Mouse (Mus musculus) hindbrain, embryonic 15.5 days (tissue): ENCODE measurements around the gene Sh3d19. TPM values are rescaled to one million over a fixed set of nuclear protein-coding genes. Genes with fewer than 3 reads are reported as not detected.
A peak's percentile ranks its signal among the peaks of the same experiment; 100 is the strongest.

Experiments used
- ATAC-seq: fragments of 200-750 bp; cut with Nextera tagmentation; 2 replicates; pipeline ENCODE4 v1.8.0; 2017; ENCODE audit warnings: low read depth, moderate number of reproducible peaks, moderate TSS enrichment; ENCODE audit not compliant: low FRiP score
- H3K27ac ChIP-seq: fragments of 300-500 bp; sonication (generic); replicated peaks from 2 replicates; pipeline ENCODE4 v1.5.1; 2015; ENCODE audit warnings: mild to moderate bottlenecking, inconsistent platforms
- H3K27me3 ChIP-seq: fragments of 300-500 bp; sonication (generic); 2 replicates; pipeline ENCODE4 v1.6.1; 2015; ENCODE audit warnings: control low read depth, inconsistent platforms
- H3K36me3 ChIP-seq: fragments of 300-500 bp; sonication (generic); 2 replicates; pipeline ENCODE4 v1.6.1; 2015; ENCODE audit warnings: control low read depth, inconsistent platforms
- H3K4me1 ChIP-seq: fragments of 300-500 bp; sonication (generic); replicated peaks from 2 replicates; pipeline ENCODE4 v1.6.1; 2015; ENCODE audit warnings: control low read depth, inconsistent platforms
- H3K4me2 ChIP-seq: fragments of 300-500 bp; sonication (generic); 2 replicates; pipeline ENCODE4 v1.6.1; 2015; ENCODE audit warnings: moderate library complexity, mild to moderate bottlenecking, inconsistent platforms
- H3K4me3 ChIP-seq: fragments of 300-500 bp; sonication (generic); 2 replicates; pipeline ENCODE4 v1.5.1; 2015; ENCODE audit warnings: mild to moderate bottlenecking, inconsistent platforms
- H3K9ac ChIP-seq: fragments of 300-500 bp; sonication (generic); 2 replicates; pipeline ENCODE4 v1.6.1; 2015; ENCODE audit warnings: inconsistent platforms
- H3K9me3 ChIP-seq: fragments of 300-500 bp; sonication (generic); 2 replicates; pipeline ENCODE4 v1.6.1; 2016; ENCODE audit warnings: control low read depth, inconsistent platforms
- WGBS: fragments of 180-500 bp; shearing (Covaris S2); methylation state at CpG from one replicate; pipeline ENCODE4 v1.1.7; 2015; 5-methylcytosine and 5-hydroxymethylcytosine counted together
- polyA plus RNA-seq: library from polyadenylated mRNA; unstranded; fragments of >200 nt; fragmentation: Nextera tagmentation; extraction: Ambion mirVana; gene quantifications from 2 replicates; pipeline ENCODE4 v1.2.1, GENCODE M21; 2015

Gene Sh3d19
- polyA plus RNA-seq, 1 experiment from 2014 or later = 18.1 TPM

DNA sequence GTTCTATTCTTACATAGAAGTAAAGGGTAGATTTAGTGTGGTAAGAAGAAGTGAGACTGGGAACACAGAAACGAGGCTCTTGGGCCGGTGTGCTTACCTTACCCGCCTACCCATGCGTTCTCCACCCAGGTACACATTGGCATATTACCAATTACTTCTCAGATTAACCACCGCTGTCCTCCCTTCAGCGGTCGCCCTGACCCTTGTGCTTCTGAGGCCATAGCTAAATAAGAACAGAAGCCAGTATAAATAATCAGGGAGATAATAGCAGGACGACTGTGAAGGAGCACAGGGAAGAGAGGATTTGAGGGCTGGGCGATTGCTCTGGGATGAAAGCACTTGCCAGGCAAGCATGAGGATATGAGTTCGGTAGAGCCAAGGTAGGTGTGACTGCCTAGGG is 42.9 kb downstream of the Sh3d19 start:
- Histone ChIP-seq H3K4me1 (no peaks in the 10 kb centered on the region), H3K27ac (no peak overlapping the region), H3K9ac (no peak overlapping the region), H3K36me3 (no peaks in the 10 kb centered on the region), H3K4me2 (no peak overlapping the region), H3K27me3 (no peaks in the 10 kb centered on the region), H3K4me3 (no peak overlapping the region), H3K9me3 (no peaks in the 10 kb centered on the region)
- 83% methylated on average over 10 of the region's 10 CpGs for WGBS
- no peak for ATAC-seq

- 95% methylated on average over 1 of the region's 1 CpGs for WGBS
- Histone ChIP-seq H3K4me3 (no peak overlapping the region), H3K36me3 (no peaks in the 10 kb centered on the region), H3K4me2 (no peak overlapping the region), H3K27ac (no peak overlapping the region), H3K27me3 (no peaks in the 10 kb centered on the region), H3K9ac (no peak overlapping the region), H3K9me3 (no peaks in the 10 kb centered on the region), H3K4me1 (no peaks in the 10 kb centered on the region)
- no peak for ATAC-seq
These were observed 46.1 kb downstream of the Sh3d19 start for GRCm38 (mm10) chr3:86016965-86017364.

- no peak overlapping the region for H3K4me3 ChIP-seq
- H3K9me3 ChIP-seq = no peaks in the 10 kb centered on the region
- ATAC-seq = no peak
- no peak overlapping the region for H3K9ac ChIP-seq
- no peaks in the 10 kb centered on the region for H3K36me3 ChIP-seq
- WGBS = 75% methylated on average over 8 of the region's 8 CpGs
- no peaks in the 10 kb centered on the region for H3K27me3 ChIP-seq
- no peak overlapping the region for H3K4me2 ChIP-seq
- H3K27ac ChIP-seq = no peak overlapping the region
- no peaks in the 10 kb centered on the region for H3K4me1 ChIP-seq
These were observed 46.6 kb downstream of the Sh3d19 start for GRCm38 (mm10) chr3:86017484-86017883.

- Histone ChIP-seq H3K36me3 (no peaks in the 10 kb centered on the region), H3K27ac (no peak overlapping the region), H3K4me1 (no peaks in the 10 kb centered on the region), H3K9ac (no peak overlapping the region), H3K4me2 (no peak overlapping the region), H3K4me3 (no peak overlapping the region), H3K27me3 (no peaks in the 10 kb centered on the region), H3K9me3 (no peaks in the 10 kb centered on the region)
- no peak for ATAC-seq
- WGBS = 93% methylated on average over 16 of the region's 16 CpGs
These were observed 50.2 kb downstream of the Sh3d19 start for GRCm38 (mm10) chr3:86020921-86021650.

- H3K27me3 ChIP-seq = no peaks in the 10 kb centered on the region
These were observed 50.7 kb downstream of the Sh3d19 start for GRCm38 (mm10) chr3:86021651-86022050.

GRCm38 (mm10) chr3:86024065-86024795 is 53.3 kb downstream of the Sh3d19 start:
- Histone ChIP-seq H3K4me3 (no peak overlapping the region), H3K36me3 (no peaks in the 10 kb centered on the region), H3K27ac (no peak overlapping the region), H3K9ac (no peak overlapping the region), H3K4me2 (no peak overlapping the region), H3K27me3 (no peaks in the 10 kb centered on the region), H3K9me3 (no peaks in the 10 kb centered on the region), H3K4me1 (no peaks in the 10 kb centered on the region)
- 80% methylated on average over 12 of the region's 12 CpGs for WGBS
- ATAC-seq = no peak

More at GRCm38 (mm10) chr3:86021651-86022050, 50.7 kb downstream of the Sh3d19 start:
- H3K9ac ChIP-seq = no peak overlapping the region
- no peaks in the 10 kb centered on the region for H3K9me3 ChIP-seq
- no peaks in the 10 kb centered on the region for H3K36me3 ChIP-seq
- H3K4me1 ChIP-seq = no peaks in the 10 kb centered on the region
- H3K4me2 ChIP-seq = no peak overlapping the region
- H3K27ac ChIP-seq = no peak overlapping the region
- WGBS = 80% methylated on average over 4 of the region's 4 CpGs
- ATAC-seq = no peak
- no peak overlapping the region for H3K4me3 ChIP-seq

DNA sequence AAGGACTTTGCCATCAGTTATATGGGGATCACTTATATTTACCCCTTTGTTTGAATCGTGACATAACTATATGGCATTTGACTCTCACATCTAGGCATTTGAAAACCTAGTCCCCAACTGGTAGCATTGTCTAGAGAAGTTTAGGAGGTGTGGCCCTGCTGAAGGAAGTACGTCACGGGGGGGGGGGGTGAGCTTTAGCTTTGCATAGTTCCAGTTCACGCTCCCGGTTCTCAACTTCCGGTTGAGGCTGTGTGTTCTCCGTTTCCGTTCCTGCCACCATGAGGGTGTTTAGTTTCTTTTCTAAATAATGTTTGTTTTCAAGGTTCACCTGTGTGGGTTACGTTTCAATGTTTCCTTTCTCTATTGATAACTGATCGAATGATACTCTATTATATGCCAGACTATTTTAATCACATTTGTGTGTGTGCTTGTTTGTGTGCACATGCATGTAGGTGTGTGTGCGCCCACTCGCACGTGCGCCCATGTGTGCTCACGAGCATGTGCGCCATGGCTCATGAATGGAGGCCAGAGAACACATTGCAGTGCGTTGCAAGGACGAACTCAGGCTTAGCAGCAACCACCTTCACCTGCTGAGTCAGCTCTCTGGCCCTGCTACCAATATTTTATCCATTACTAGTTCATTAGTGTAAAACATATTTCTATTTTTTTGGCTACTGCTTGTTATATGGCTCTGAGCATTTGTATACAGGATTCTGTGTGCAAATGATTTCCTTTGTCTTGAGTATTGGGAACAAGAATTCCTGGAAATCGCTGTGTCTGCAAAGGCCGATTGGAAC is 54.6 kb downstream of the Sh3d19 start:
- no peak for ATAC-seq
- Histone ChIP-seq H3K27me3 (no peaks in the 10 kb centered on the region), H3K9me3 (no peaks in the 10 kb centered on the region), H3K4me3 (no peak overlapping the region), H3K36me3 (no peaks in the 10 kb centered on the region), H3K4me1 (no peaks in the 10 kb centered on the region), H3K9ac (no peak overlapping the region), H3K27ac (no peak overlapping the region), H3K4me2 (no peak overlapping the region)
- WGBS = 97% methylated on average over 20 of the region's 20 CpGs

GRCm38 (mm10) chr3:86028658-86029375 is 57.9 kb downstream of the Sh3d19 start:
- no peaks in the 10 kb centered on the region for H3K9me3 ChIP-seq
- no peak overlapping the region for H3K4me2 ChIP-seq
- H3K4me1 ChIP-seq = no peaks in the 10 kb centered on the region
- no peaks in the 10 kb centered on the region for H3K36me3 ChIP-seq
- no peak overlapping the region for H3K27ac ChIP-seq
- H3K9ac ChIP-seq = no peak overlapping the region
- 86% methylated on average over 15 of the region's 15 CpGs for WGBS
- ATAC-seq = no peak
- H3K27me3 ChIP-seq = no peaks in the 10 kb centered on the region
- no peak overlapping the region for H3K4me3 ChIP-seq

- Histone ChIP-seq H3K9ac (no peak overlapping the region), H3K27me3 (no peaks in the 10 kb centered on the region), H3K4me2 (no peak overlapping the region), H3K4me1 (no peaks in the 10 kb centered on the region), H3K9me3 (no peaks in the 10 kb centered on the region), H3K4me3 (no peak overlapping the region), H3K27ac (no peak overlapping the region), H3K36me3 (no peaks in the 10 kb centered on the region)
- ATAC-seq = no peak
- 58% methylated on average over 4 of the region's 4 CpGs for WGBS
These were observed 59.7 kb downstream of the Sh3d19 start for GRCm38 (mm10) chr3:86030566-86030965.

- Histone ChIP-seq H3K36me3 (no peaks in the 10 kb centered on the region), H3K4me1 (peaks cover 1% of the 10 kb centered on the region), H3K9me3 (no peaks in the 10 kb centered on the region), H3K4me2 (no peak overlapping the region), H3K4me3 (no peak overlapping the region), H3K9ac (no peak overlapping the region), H3K27ac (no peak overlapping the region), H3K27me3 (no peaks in the 10 kb centered on the region)
- 80% methylated on average over 9 of the region's 9 CpGs for WGBS
- 0 out of 2 replicates have a peak, but pooled peaks have one; percentile 30 for ATAC-seq
These were observed 62.7 kb downstream of the Sh3d19 start for GRCm38 (mm10) chr3:86033455-86034090.

DNA sequence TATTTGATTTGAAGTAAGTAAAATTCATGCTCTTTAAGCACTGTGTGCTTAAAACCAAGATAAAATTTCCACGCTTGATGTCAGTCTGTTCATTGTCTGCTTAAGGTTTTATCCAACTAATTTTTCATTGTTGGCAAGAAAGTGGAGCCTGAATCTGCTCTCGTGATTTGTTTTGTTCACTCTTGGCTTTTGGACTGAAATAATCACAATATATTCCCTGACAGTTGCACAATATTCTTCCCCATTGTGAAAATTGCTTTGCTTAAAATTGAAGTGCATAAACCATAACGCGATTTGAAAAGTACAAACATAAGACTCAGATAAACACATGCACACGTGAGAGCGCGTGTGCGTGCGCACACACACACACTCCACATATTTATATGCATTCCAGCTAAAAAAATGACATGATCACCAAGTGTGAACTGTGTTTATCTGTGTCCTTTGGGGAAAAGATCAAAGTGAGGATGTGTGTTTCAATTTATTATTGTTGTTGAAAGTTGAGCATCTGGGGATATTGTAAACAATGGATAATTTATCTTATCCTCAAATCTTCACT is 67.1 kb downstream of the Sh3d19 start:
- ATAC-seq = no peak
- 0 out of 2 replicates have a peak, but pooled peaks cover 2% of the 10 kb centered on the region for H3K36me3 ChIP-seq
- H3K27ac ChIP-seq = 0 out of 2 replicates have a peak overlapping the region, but pooled peaks have one; percentile 11
- H3K4me2 ChIP-seq = no peak overlapping the region
- peaks cover 12% of the 10 kb centered on the region for H3K4me1 ChIP-seq
- H3K9ac ChIP-seq = no peak overlapping the region
- no peaks in the 10 kb centered on the region for H3K9me3 ChIP-seq
- no peaks in the 10 kb centered on the region for H3K27me3 ChIP-seq
- H3K4me3 ChIP-seq = no peak overlapping the region
- WGBS = 88% methylated on average over 9 of the region's 9 CpGs
